Mouse (Mus musculus) heart, postnatal 0 days (tissue): ENCODE data around the gene Nup188. TPM values are rescaled to one million over a fixed set of nuclear protein-coding genes. Genes with fewer than 3 reads are reported as not detected.

Experiments
- ATAC-seq: fragments of 200-750 bp; cut with Nextera tagmentation; 2 replicates; pipeline ENCODE4 v1.8.0; 2017; ENCODE audit warnings: low read depth, moderate number of reproducible peaks, moderate library complexity; ENCODE audit not compliant: insufficient read depth
- DNase-seq: peaks from one replicate; pipeline ENCODE4 v3.0.0-alpha.2; 2016; ENCODE audit warnings: low spot score
- H3K27ac ChIP-seq: fragments of 300-500 bp; sonication (generic); 2 replicates; pipeline ENCODE4 v1.5.1; 2014; ENCODE audit warnings: low read depth, mild to moderate bottlenecking
- H3K27me3 ChIP-seq: fragments of 300-500 bp; sonication (generic); 2 replicates; pipeline ENCODE4 v1.6.1; 2014; ENCODE audit warnings: low read length, mixed read lengths; ENCODE audit not compliant: control insufficient read depth, insufficient read depth
- H3K36me3 ChIP-seq: fragments of 300-500 bp; sonication (generic); replicated peaks from 2 replicates; pipeline ENCODE4 v1.6.1; 2014; ENCODE audit warnings: low read length, mixed read lengths; ENCODE audit not compliant: control insufficient read depth, insufficient read depth
- H3K4me1 ChIP-seq: fragments of 300-500 bp; sonication (generic); 2 replicates; pipeline ENCODE4 v1.6.1; 2014; ENCODE audit warnings: antibody characterized with exemption; ENCODE audit not compliant: control insufficient read depth, insufficient read depth
- H3K4me2 ChIP-seq: fragments of 300-500 bp; sonication (generic); 2 replicates; pipeline ENCODE4 v1.6.1; 2014; ENCODE audit warnings: low read depth, mild to moderate bottlenecking, low read length, moderate library complexity
- H3K4me3 ChIP-seq: fragments of 300-500 bp; sonication (generic); 2 replicates; pipeline ENCODE4 v1.5.1; 2014; ENCODE audit warnings: low read depth, low read length
- H3K9ac ChIP-seq: fragments of 300-500 bp; sonication (generic); replicated peaks from 2 replicates; pipeline ENCODE4 v1.6.1; 2014; ENCODE audit warnings: low read depth, low read length, mixed read lengths
- H3K9me3 ChIP-seq: fragments of 300-500 bp; sonication (generic); replicated peaks from 2 replicates; pipeline ENCODE4 v1.6.1; 2016; ENCODE audit warnings: low read length; ENCODE audit not compliant: control insufficient read depth
- CTCF ChIP-seq: IDR thresholded peaks from 2 replicates; pipeline ENCODE4 v1.5.1; 2016; ENCODE audit warnings: antibody characterized with exemption, control low read depth, low read depth
- EP300 ChIP-seq: IDR thresholded peaks from 2 replicates; pipeline ENCODE4 v1.6.1; 2016; ENCODE audit warnings: antibody characterized with exemption, low read depth
- WGBS: fragments of 180-500 bp; shearing (Covaris S2); extraction: QIAGEN DNeasy Blood & Tissue Kit; methylation state at CpG from one replicate; pipeline ENCODE4 v1.1.7; 2014; 5-methylcytosine and 5-hydroxymethylcytosine counted together
- polyA plus RNA-seq: library from polyadenylated mRNA; unstranded; fragments of >200 nt; fragmentation: Nextera tagmentation; extraction: Ambion mirVana; gene quantifications from 2 replicates; pipeline ENCODE4 v1.2.1, GENCODE M21; 2015
- total RNA-seq: library from RNA; depleted of rRNA; stranded (reverse); fragments of >200 nt; gene quantifications from 2 replicates; pipeline ENCODE4 v1.2.3, GENCODE M21; 2014; ENCODE audit warnings: low replicate concordance

The Nup188 gene
- total and polyA plus RNA-seq, 2 experiments from 2014 or later, result 10.5 to 24.6 TPM

DNA sequence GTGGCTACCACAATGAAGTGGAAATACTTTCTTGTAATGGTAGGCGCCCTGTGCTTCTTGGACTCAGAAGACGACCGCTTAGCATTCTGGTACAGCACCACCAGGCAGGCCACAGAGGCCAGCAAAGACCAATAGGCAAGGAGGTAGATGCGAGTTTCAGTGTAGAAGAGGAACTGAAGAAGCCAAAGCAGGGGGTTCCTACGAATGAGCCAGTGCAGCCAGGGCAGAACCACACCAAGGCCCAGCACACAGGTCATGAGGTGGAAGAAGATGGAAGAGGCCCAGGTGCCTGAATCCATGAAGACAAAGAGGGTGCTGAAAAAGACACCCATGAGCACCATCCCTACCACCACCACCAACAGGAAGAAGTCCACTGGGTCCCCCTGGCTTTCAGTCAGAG is 1.2 kb upstream of the Nup188 start:
- no peak for DNase-seq
- Histone ChIP-seq H3K4me1 (peaks cover 9% of the 10 kb centered on the region; the same call in 1 of the 2 replicates), H3K4me3 (peak overlapping the region; percentile 84; the same call in 1 of the 2 replicates), H3K4me2 (peak overlapping the region; percentile 84), H3K36me3 (peaks cover 7% of the 10 kb centered on the region; the same call in 1 of the 2 replicates), H3K27me3 (no peaks in the 10 kb centered on the region), H3K27ac (no peak overlapping the region), H3K9me3 (no peaks in the 10 kb centered on the region), H3K9ac (no peak overlapping the region)
- ATAC-seq, result no peak
- no peak for TF ChIP-seq CTCF
- no peak for TF ChIP-seq EP300
- 91% methylated on average over 5 of the region's 5 CpGs for WGBS

- ATAC-seq, result peak; percentile 34
- WGBS, result 12% methylated on average over 38 of the region's 38 CpGs
- DNase-seq, result no peak
- Histone ChIP-seq H3K9me3 (no peaks in the 10 kb centered on the region), H3K9ac (peak overlapping the region; percentile 67), H3K4me1 (peaks cover 9% of the 10 kb centered on the region; the same call in 1 of the 2 replicates), H3K36me3 (peaks cover 7% of the 10 kb centered on the region; the same call in 1 of the 2 replicates), H3K27ac (peak overlapping the region; percentile 58), H3K4me2 (peak overlapping the region; percentile 84), H3K27me3 (no peaks in the 10 kb centered on the region), H3K4me3 (peak overlapping the region; percentile 84)
- TF ChIP-seq EP300 (no peak), CTCF (no peak)
These were observed 598 bp upstream of the Nup188 start for GRCm38 (mm10) chr2:30285416-30286181.

GRCm38 (mm10) chr2:30287027-30287373 is 803 bp downstream of the Nup188 start:
- 2% methylated on average over 10 of the region's 10 CpGs for WGBS
- H3K36me3 ChIP-seq, result peaks cover 7% of the 10 kb centered on the region; the same call in 1 of the 2 replicates

DNA sequence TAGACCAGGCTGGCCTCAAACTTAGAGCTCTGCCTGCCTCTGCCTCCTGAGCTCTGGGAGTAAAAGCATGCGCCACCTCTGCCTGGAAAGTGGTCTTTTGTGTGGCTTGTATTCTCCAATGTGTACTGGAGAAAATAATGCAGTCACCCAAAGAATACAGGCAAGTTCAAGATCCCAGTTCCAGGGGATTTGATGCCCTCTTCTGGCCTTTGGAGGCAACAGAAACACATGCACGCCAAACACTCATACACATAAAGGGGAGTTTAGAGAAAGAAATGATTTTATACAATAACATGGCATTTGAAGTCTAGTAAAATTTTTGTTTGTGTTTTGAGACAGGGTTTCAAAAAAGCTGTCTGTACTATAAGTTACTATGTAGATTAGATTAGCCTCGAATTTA is 13.3 kb downstream of the Nup188 start:
- Histone ChIP-seq H3K36me3 (peaks cover 66% of the 10 kb centered on the region), H3K27me3 (no peaks in the 10 kb centered on the region), H3K27ac (no peak overlapping the region), H3K4me3 (no peak overlapping the region), H3K9me3 (no peaks in the 10 kb centered on the region), H3K4me1 (0 out of 2 replicates have a peak, but pooled peaks cover 2% of the 10 kb centered on the region), H3K4me2 (no peak overlapping the region), H3K9ac (no peak overlapping the region)
- ATAC-seq (no peak), DNase-seq (peak; percentile 8)
- TF ChIP-seq CTCF (peak; percentile 44), EP300 (no peak)
- WGBS, result 70% methylated on average over 3 of the region's 3 CpGs

More at GRCm38 (mm10) chr2:30287027-30287373, 803 bp downstream of the Nup188 start:
- peaks cover 9% of the 10 kb centered on the region; the same call in 1 of the 2 replicates for H3K4me1 ChIP-seq
- peak overlapping the region; percentile 84 for H3K4me3 ChIP-seq
- ATAC-seq (no peak), DNase-seq (no peak)
- H3K27me3 ChIP-seq, result no peaks in the 10 kb centered on the region
- no peaks in the 10 kb centered on the region for H3K9me3 ChIP-seq
- no peak for TF ChIP-seq EP300
- no peak for TF ChIP-seq CTCF
- peak overlapping the region; percentile 84 for H3K4me2 ChIP-seq
- H3K9ac ChIP-seq, result peak overlapping the region; percentile 67
- H3K27ac ChIP-seq, result no peak overlapping the region

- DNase-seq (no peak), ATAC-seq (no peak)
- Histone ChIP-seq H3K27ac (no peak overlapping the region), H3K9me3 (no peaks in the 10 kb centered on the region), H3K4me3 (no peak overlapping the region), H3K4me1 (no peaks in the 10 kb centered on the region), H3K9ac (no peak overlapping the region), H3K36me3 (peaks cover 71% of the 10 kb centered on the region), H3K27me3 (no peaks in the 10 kb centered on the region), H3K4me2 (no peak overlapping the region)
- TF ChIP-seq EP300, result no peak
- 78% methylated on average over 5 of the region's 5 CpGs for WGBS
These were observed 13.8 kb downstream of the Nup188 start for GRCm38 (mm10) chr2:30299966-30300365.
